Mouse (Mus musculus) kidney, postnatal 0 days (tissue): ENCODE data around the gene Asxl1. TPM values are rescaled to one million over a fixed set of nuclear protein-coding genes. Genes with fewer than 3 reads are reported as not detected.

ENCODE experiments used
- ATAC-seq: fragments of 200-750 bp; cut with Nextera tagmentation; replicated peaks from 2 replicates; pipeline ENCODE4 v1.8.0; 2017; ENCODE audit warnings: low read depth, moderate number of reproducible peaks, moderate TSS enrichment, moderate library complexity; ENCODE audit not compliant: low FRiP score
- DNase-seq: peaks from one replicate; pipeline ENCODE4 v3.0.0-alpha.2; 2016; ENCODE audit warnings: low spot score
- H3K27ac ChIP-seq: fragments of 300-500 bp; sonication (generic); 2 replicates; pipeline ENCODE4 v1.5.1; 2014; ENCODE audit warnings: mild to moderate bottlenecking
- H3K27me3 ChIP-seq: fragments of 300-500 bp; sonication (generic); 2 replicates; pipeline ENCODE4 v1.6.1; 2014; ENCODE audit warnings: low read length, mixed read lengths; ENCODE audit not compliant: insufficient read depth
- H3K36me3 ChIP-seq: fragments of 300-500 bp; sonication (generic); 2 replicates; pipeline ENCODE4 v1.6.1; 2014; ENCODE audit warnings: low read length, mixed read lengths; ENCODE audit not compliant: insufficient read depth
- H3K4me1 ChIP-seq: fragments of 300-500 bp; sonication (generic); replicated peaks from 2 replicates; pipeline ENCODE4 v1.6.1; 2014; ENCODE audit warnings: antibody characterized with exemption, low read length, mixed read lengths; ENCODE audit not compliant: insufficient read depth
- H3K4me2 ChIP-seq: fragments of 300-500 bp; sonication (generic); 2 replicates; pipeline ENCODE4 v1.6.1; 2014; ENCODE audit warnings: mild to moderate bottlenecking, low read length, moderate library complexity, mixed read lengths
- H3K4me3 ChIP-seq: fragments of 300-500 bp; sonication (generic); replicated peaks from 2 replicates; pipeline ENCODE4 v1.5.1; 2014; ENCODE audit warnings: low read depth, low read length
- H3K9ac ChIP-seq: fragments of 300-500 bp; sonication (generic); 2 replicates; pipeline ENCODE4 v1.6.1; 2014; ENCODE audit warnings: low read depth, low read length
- H3K9me3 ChIP-seq: fragments of 300-500 bp; sonication (generic); replicated peaks from 2 replicates; pipeline ENCODE4 v1.6.1; 2016; ENCODE audit warnings: low read length, inconsistent platforms, mixed read lengths
- CTCF ChIP-seq: IDR thresholded peaks from 2 replicates; pipeline ENCODE4 v1.5.1; 2016; ENCODE audit warnings: antibody characterized with exemption, low read depth, mild to moderate bottlenecking, moderate library complexity
- WGBS: fragments of 180-500 bp; shearing (Covaris S2); extraction: QIAGEN DNeasy Blood & Tissue Kit; methylation state at CpG from one replicate; pipeline ENCODE4 v1.1.7; 2014; 5-methylcytosine and 5-hydroxymethylcytosine counted together
- polyA plus RNA-seq: library from polyadenylated mRNA; unstranded; fragments of >200 nt; fragmentation: Nextera tagmentation; extraction: Ambion mirVana; gene quantifications from 2 replicates; pipeline ENCODE4 v1.2.1, GENCODE M21; 2015

The Asxl1 gene
- polyA plus RNA-seq, 1 experiment from 2014 or later = 14.1 TPM

GRCm38 (mm10) chr2:153308586-153308985, 37.0 kb upstream of the Asxl1 start:
- no peak for ATAC-seq
- no peak for TF ChIP-seq CTCF
- 54% methylated on average over 7 of the region's 7 CpGs for WGBS
- H3K9ac ChIP-seq = no peak overlapping the region
- 0 out of 2 replicates have a peak, but pooled peaks cover 3% of the 10 kb centered on the region for H3K4me1 ChIP-seq
- no peak overlapping the region for H3K27ac ChIP-seq
- no peak overlapping the region for H3K4me3 ChIP-seq
- no peak for DNase-seq
- H3K27me3 ChIP-seq = no peaks in the 10 kb centered on the region
- no peaks in the 10 kb centered on the region for H3K36me3 ChIP-seq
- H3K4me2 ChIP-seq = no peak overlapping the region
- no peaks in the 10 kb centered on the region for H3K9me3 ChIP-seq

- DNase-seq (no peak), ATAC-seq (no peak)
- no peak overlapping the region for H3K4me2 ChIP-seq
- no peaks in the 10 kb centered on the region for H3K36me3 ChIP-seq
- H3K27ac ChIP-seq = no peak overlapping the region
- H3K9ac ChIP-seq = no peak overlapping the region
- TF ChIP-seq CTCF = no peak
- H3K27me3 ChIP-seq = no peaks in the 10 kb centered on the region
- H3K4me1 ChIP-seq = 0 out of 2 replicates have a peak, but pooled peaks cover 3% of the 10 kb centered on the region
- H3K4me3 ChIP-seq = no peak overlapping the region
- 45% methylated on average over 8 of the region's 8 CpGs for WGBS
- no peaks in the 10 kb centered on the region for H3K9me3 ChIP-seq
Observed at GRCm38 (mm10) chr2:153309106-153309505, 36.5 kb upstream of the Asxl1 start.

- DNase-seq (peak; percentile 16), ATAC-seq (no peak)
- H3K27ac ChIP-seq = no peak overlapping the region
- 0 out of 2 replicates have a peak, but pooled peaks cover 1% of the 10 kb centered on the region for H3K4me1 ChIP-seq
- no peak overlapping the region for H3K4me3 ChIP-seq
- no peak overlapping the region for H3K9ac ChIP-seq
- 0 out of 2 replicates have a peak, but pooled peaks cover 3% of the 10 kb centered on the region for H3K36me3 ChIP-seq
- no peaks in the 10 kb centered on the region for H3K9me3 ChIP-seq
- no peak for TF ChIP-seq CTCF
- no peak overlapping the region for H3K4me2 ChIP-seq
- WGBS = 69% methylated on average over 6 of the region's 6 CpGs
- no peaks in the 10 kb centered on the region for H3K27me3 ChIP-seq
Observed at GRCm38 (mm10) chr2:153310228-153310627, 35.4 kb upstream of the Asxl1 start.

GRCm38 (mm10) chr2:153312884-153313283, 32.7 kb upstream of the Asxl1 start:
- no peaks in the 10 kb centered on the region for H3K9me3 ChIP-seq
- no peak for ATAC-seq
- DNase-seq = no peak
- H3K36me3 ChIP-seq = peaks cover 16% of the 10 kb centered on the region; the same call in 1 of the 2 replicates
- H3K27ac ChIP-seq = no peak overlapping the region
- H3K4me2 ChIP-seq = no peak overlapping the region
- no peaks in the 10 kb centered on the region for H3K4me1 ChIP-seq
- H3K4me3 ChIP-seq = no peak overlapping the region
- TF ChIP-seq CTCF = no peak
- 85% methylated on average over 9 of the region's 9 CpGs for WGBS
- no peak overlapping the region for H3K9ac ChIP-seq
- no peaks in the 10 kb centered on the region for H3K27me3 ChIP-seq

- Histone ChIP-seq H3K9ac (no peak overlapping the region), H3K4me1 (no peaks in the 10 kb centered on the region), H3K9me3 (no peaks in the 10 kb centered on the region), H3K4me3 (no peak overlapping the region), H3K4me2 (no peak overlapping the region), H3K36me3 (peaks cover 25% of the 10 kb centered on the region), H3K27ac (0 out of 2 replicates have a peak overlapping the region, but pooled peaks have one; percentile 11), H3K27me3 (no peaks in the 10 kb centered on the region)
- no peak for TF ChIP-seq CTCF
- no peak for ATAC-seq
- WGBS = 89% methylated on average over 4 of the region's 4 CpGs
- no peak for DNase-seq
Observed at GRCm38 (mm10) chr2:153318408-153318807, 27.2 kb upstream of the Asxl1 start.

- Histone ChIP-seq H3K36me3 (peaks cover 32% of the 10 kb centered on the region), H3K27me3 (no peaks in the 10 kb centered on the region), H3K27ac (no peak overlapping the region), H3K4me3 (no peak overlapping the region), H3K4me2 (no peak overlapping the region), H3K4me1 (no peaks in the 10 kb centered on the region), H3K9ac (no peak overlapping the region), H3K9me3 (no peaks in the 10 kb centered on the region)
- DNase-seq = no peak
- no peak for ATAC-seq
- WGBS = 71% methylated on average over 8 of the region's 8 CpGs
- no peak for TF ChIP-seq CTCF
Observed at GRCm38 (mm10) chr2:153319036-153319643, 26.5 kb upstream of the Asxl1 start.
